Mouse (Mus musculus) 3T3-L1 (cell line): ENCODE results near the gene Gpr84.
A peak's percentile ranks its signal among the peaks of the same experiment; 100 is the strongest.

ENCODE experiments used
- DNase-seq: peaks from one replicate; pipeline ENCODE4 v3.0.0-alpha.2; 2015; ENCODE audit warnings: low read depth, low spot score

Gpr84 gene

DNA sequence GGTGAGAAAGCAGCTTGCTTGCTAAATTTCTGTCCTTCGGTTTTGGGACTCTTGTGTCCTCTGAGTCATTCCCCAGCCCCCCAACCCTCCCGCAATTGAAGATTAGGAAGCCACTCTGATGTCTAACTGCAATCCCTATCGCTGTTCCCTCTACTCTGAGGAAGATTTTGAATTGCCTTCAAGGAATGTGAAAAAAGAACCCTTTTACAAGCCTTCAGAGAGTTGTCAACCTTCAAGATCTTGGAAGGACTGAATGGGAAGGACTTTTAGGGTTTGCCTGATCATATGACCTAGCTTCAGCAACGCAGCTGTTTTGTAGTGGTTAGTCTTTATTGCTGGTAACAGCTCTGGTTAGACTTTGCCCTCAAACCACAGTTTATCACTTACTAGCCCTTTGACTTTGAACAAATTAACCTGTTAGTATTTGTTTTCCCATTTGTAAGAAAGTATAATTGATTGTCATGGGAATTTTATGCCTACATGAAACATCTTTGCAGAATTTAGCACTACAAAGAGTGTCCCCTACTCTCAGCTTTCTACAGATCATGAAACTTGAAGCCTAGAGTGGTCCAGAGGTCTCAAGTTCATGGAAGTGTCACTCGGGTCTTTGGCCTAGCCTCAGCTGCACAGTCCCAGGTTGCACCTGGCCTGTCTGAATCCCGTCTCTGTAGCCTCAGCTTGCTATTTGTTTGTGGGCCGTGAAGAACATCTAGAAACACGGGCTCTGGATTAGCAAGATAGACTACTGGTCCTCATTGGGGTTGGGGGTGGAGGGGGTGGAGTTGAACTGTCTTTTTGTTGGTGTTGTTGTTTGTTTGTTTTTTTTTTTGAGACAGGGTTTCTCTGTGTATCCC, 4.4 kb downstream of the Gpr84 start:
- DNase-seq = peak; percentile 72

DNA sequence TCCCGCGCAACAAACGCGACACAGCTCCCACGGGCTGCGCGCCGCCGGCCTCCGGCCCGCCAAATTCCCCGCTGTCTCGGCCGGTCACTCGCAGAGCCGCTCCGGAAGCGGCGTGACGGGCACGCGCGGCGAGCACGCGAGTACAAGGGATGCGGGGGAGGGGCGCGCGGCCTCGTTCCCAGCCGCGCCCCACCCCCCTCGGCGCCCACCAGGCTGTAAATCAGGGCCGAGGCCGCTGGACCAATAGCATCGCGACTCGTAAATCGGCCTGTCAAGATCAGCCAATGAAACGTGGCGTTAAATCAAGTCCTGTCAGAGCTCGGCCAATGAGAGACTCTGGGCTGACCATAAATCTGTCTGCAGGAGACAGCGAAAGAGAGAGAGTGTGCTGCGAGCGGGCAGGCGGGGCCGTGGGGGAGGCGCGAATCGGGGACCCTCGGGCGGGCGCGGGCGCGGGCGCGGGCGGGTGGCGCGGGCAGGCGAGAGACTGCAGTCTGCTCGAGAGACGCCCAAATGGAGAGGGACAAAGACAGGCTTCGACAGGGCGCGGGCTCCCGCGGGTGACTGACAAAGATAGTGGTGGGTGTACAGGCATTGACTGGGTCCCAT, 5.2 kb downstream of the Gpr84 start:
- DNase-seq = peak; percentile 100

DNA sequence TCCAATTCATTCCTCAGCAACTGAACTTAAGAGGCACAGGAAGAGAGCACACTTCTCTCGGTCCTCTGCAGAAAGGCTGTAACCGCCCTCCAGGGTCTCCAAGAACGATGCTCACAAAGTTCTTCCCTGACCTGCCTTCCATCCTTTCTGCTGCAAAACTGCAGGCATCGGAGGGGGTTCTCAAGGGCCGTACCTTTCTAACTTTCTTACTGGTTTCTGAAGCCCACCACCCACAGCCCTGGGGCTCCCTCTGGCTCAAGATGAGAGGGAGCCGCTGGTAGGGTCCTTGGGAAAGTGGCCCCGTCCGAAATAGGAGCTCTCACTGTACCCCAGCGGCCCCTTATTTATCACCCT, 5.8 kb downstream of the Gpr84 start:
- no peak for DNase-seq

- DNase-seq = peak; percentile 87
Observed at GRCm38 (mm10) chr15:103303916-103304615, 6.3 kb downstream of the Gpr84 start.

- peak; percentile 66 for DNase-seq
Observed at GRCm38 (mm10) chr15:103302341-103303021, 7.9 kb downstream of the Gpr84 start.

GRCm38 (mm10) chr15:103301547-103302340, 8.7 kb downstream of the Gpr84 start:
- peak; percentile 78 for DNase-seq

DNA sequence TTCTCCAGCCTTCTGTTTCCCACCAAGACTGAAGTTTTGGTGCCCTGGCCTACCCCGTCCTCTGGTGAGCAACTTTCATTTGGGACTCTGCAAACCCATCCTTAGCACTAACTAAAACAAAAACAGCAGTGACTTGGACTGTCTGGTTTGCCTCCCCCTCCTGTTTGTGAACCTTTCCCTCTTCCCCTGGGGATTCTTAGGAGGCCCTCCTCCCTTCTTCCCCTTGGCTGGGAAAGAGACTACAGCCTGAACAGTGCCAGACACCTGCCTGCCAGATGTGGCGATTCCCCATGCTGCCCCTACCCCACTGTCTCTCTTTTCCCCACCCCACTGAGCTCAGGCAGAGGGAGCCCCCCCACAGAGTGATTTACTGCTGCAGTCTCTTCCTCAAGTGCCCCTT, 9.4 kb downstream of the Gpr84 start:
- DNase-seq = peak; percentile 93

- DNase-seq = peak; percentile 47
Observed at GRCm38 (mm10) chr15:103300560-103300959, 9.9 kb downstream of the Gpr84 start.

GRCm38 (mm10) chr15:103300067-103300471, 10.3 kb downstream of the Gpr84 start:
- no peak for DNase-seq

DNA sequence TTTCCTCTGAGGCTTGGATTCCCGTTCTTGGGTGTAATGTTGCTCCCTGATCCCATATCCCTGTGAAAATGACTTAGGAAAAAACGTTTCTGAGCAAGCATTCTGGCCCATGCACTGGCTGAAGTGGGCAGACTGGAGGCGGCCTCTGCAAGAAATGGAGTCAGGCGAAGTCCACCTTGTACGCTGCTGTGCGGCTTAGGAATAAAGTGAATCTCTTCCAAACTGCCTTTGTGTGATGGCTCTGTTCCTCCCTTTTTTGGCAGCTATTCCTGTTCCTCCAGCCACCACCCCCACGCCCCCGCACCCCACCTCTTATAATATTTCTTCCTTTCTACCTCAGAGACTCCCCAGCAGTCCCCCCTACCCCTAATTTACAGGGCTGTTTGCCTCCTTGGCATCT, 10.8 kb downstream of the Gpr84 start:
- no peak for DNase-seq

DNA sequence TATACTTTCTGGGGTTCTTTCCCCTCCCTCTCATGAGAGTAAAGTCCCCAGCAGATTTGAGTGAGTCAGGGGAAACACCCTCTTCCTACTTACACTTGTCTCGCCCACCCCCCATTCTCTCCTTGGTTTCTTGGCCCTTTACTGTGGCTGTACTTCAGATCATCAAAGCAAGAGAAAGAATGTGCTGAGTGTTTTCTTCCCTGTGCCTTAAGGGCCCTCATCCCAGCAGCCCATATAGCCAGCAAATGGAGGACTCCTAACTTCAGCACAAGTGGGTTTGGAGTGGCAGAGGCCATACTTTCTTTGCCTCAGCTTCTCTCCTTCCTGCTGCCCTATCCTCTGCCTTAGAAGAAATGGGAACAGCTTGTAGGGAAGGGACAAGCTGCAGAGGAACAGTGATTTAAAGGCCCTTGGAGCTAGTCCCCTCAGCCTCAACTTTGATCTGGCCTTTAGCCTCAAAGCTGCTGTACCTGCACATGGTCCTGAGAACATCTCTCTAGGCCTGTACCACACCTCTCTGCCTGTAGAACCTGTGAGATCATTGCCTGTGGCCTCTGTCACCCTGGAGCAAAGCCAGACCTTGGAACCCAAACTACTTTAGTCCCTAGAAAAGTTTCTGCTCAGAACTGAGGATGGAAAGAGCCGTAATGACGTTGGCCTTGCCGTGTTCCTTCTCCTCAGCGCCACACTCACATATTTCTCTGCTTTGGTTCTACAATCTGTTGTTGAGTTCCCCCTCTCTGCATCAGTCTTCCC, 11.4 kb downstream of the Gpr84 start:
- DNase-seq = no peak

- DNase-seq = no peak
Observed at GRCm38 (mm10) chr15:103298026-103298425, 12.4 kb downstream of the Gpr84 start.

GRCm38 (mm10) chr15:103297313-103297712, 13.1 kb downstream of the Gpr84 start:
- DNase-seq = no peak

DNA sequence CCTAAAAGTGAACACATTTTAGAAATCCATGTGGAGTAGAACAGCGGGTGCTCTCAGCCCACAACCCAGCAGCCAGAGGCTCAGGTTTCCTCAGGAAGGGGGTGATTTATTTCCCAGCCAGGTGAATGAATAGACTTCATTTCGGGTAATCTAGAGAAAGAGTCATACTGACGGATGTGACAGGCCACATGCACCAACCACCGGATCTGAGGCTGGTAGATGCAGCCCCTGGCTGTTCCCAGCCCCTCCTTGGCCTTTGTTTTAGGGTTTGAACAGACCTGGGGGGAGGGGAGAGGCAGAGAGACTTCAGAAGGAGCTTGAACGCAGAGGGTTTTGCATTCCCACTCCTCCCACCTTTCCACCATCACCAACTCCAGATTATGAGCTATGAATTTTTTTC, 14.6 kb downstream of the Gpr84 start:
- no peak for DNase-seq

GRCm38 (mm10) chr15:103294649-103295048, 15.8 kb downstream of the Gpr84 start:
- no peak for DNase-seq

- DNase-seq = peak; percentile 60
Observed at GRCm38 (mm10) chr15:103293375-103293774, 17.0 kb downstream of the Gpr84 start.

GRCm38 (mm10) chr15:103292673-103293345, 17.6 kb downstream of the Gpr84 start:
- DNase-seq = peak; percentile 74

DNA sequence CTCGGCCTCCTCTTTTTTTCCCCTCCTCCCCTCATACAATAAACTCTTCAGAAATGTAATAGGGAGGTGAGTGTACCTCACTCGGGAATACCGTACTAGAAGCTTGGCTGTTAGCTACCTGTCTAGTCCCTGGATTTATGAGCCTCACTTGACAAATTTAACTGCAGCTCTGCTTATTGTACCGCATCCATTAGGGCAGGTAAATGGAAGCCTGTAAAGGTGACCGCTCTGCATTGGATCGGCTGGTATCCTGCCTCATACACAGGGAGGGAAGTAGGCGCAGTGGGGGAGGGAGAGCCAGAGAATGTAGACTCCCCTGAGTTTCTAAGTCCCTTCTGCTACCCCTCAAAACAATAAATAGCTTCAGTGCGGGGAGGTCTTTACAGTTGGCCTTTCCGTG, 19.6 kb downstream of the Gpr84 start:
- DNase-seq = no peak

DNA sequence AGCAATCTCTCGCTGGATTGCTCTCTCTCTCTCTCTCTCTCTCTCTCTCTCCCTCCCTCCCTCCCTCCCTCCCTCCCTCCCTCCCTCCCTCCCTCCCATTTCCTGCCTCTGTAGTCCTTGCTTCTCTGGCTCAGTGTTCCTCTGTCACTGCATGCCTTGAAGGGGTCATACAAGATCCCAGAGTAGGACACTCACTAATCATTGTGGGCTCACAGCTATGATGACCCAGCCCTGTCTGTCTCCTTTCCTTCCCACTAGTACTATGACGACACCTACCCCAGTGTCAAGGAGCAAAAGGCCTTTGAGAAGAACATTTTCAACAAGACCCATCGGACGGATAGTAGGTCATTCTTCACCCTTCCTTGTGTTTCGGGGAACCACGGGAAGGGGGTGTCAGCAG, 20.0 kb downstream of the Gpr84 start:
- DNase-seq = no peak

GRCm38 (mm10) chr15:103289600-103289999, 20.8 kb downstream of the Gpr84 start:
- no peak for DNase-seq
